Mouse (Mus musculus) cortical plate, adult 2 months (tissue): Measurements from ENCODE around the gene Fcer2a.

Source experiments
- CTCF ChIP-seq: fragments of 200-500 bp; IDR thresholded peaks from 2 replicates; pipeline ENCODE4 v1.5.1; 2011; ENCODE audit warnings: mild to moderate bottlenecking, control low read depth, low read length; ENCODE audit not compliant: insufficient read depth; ENCODE audit errors: extremely low read depth
- POLR2A ChIP-seq: fragments of 200-500 bp; IDR thresholded peaks from 2 replicates; pipeline ENCODE4 v1.6.1; 2011; ENCODE audit warnings: mild to moderate bottlenecking, low read length, control low read depth; ENCODE audit not compliant: insufficient read depth; ENCODE audit errors: extremely low read depth

GRCm38 (mm10) chr8:3654726-3655508 lies 39.1 kb downstream of the Fcer2a start:
- TF ChIP-seq CTCF (no peak), POLR2A (no peak)
